11 mouse cellular contexts compared by ENCODE assay signal in the genomic region with DNA sequence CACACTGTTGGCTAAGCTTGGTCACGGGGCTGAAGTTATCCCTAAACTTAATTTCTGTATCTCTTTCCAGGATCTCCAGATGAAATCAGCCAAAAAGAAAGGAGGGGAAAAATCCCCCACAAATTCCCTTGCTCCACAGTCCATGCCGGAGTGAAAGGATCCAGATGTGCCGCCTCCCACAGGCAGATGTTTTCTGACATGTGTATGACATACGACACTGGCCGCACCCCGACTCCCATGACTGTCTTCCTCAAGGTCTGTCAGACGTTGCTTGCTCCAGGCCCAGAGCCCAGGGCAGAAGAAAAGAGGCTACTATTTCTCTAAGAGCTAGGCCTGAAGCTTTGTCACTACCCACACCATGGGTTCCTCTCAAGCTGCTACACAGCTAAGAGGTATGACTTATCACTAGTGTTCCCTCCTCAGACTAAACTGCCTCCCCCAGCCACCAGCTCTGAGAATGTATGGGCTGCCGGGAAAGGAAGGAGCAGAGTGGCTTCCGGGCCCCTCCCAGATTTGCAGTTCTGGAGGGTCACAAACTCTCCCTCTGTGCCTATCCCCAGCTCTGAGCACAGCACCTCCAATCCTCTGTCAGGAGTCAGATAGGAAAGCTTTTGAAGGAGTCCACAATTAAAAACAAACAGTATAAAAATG. TPM values are rescaled to one million over a fixed set of nuclear protein-coding genes. Genes with fewer than 3 reads are reported as not detected.
DNase-seq lines count a peak whose midpoint lies in the region; ATAC-seq and TF ChIP-seq lines count a peak whose summit lies in the region.
"Had no signal": no experiment of that assay in that cellular context is flagged by ENCODE, and none has a peak within 500 bp of the region (broad histone marks: within the 10 kb centered on the region; RNA-seq: fewer than 3 reads in every experiment).

No protein-coding gene starts in this region.

- no peaks in the 10 kb centered on the region for H3K27me3 ChIP-seq in intestine, postnatal 0 days (replicated peaks; ENCODE audit: control insufficient read depth, insufficient read depth, low read length)
- H3K27me3 ChIP-seq: CH12.LX had no signal

- H3K4me3 ChIP-seq in intestine, postnatal 0 days (ENCODE audit: low read depth, low read length) = no peak overlapping the region
- H3K4me3 ChIP-seq: liver, embryonic 12.5 days had no signal

- H3K4me1 ChIP-seq in intestine, postnatal 0 days (replicated peaks; ENCODE audit: control insufficient read depth, insufficient read depth, low read length) = peaks cover 7% of the 10 kb centered on the region

- ATAC-seq in intestine, postnatal 0 days = no peak
- ATAC-seq: liver, embryonic 12.5 days; midbrain, embryonic 16.5 days had no signal

- peaks cover 50% of the 10 kb centered on the region for H3K36me3 ChIP-seq in intestine, postnatal 0 days (ENCODE audit: control insufficient read depth, insufficient read depth)

- H3K27ac ChIP-seq in intestine, postnatal 0 days (ENCODE audit: low read depth, low read length) = 0 out of 2 replicates have a peak overlapping the region, but pooled peaks have one; percentile 28
- H3K27ac ChIP-seq: liver, embryonic 12.5 days had no signal

- peak; percentile 91 for DNase-seq in heart, adult 11 months
- DNase-seq in heart, postnatal 4 days = no peak
- peak; percentile 42 for DNase-seq in testis, postnatal 10 days (ENCODE audit: low spot score)
- no peak for DNase-seq in testis, postnatal 14 days (ENCODE audit: low spot score)
- no peak for DNase-seq in layer of hippocampus, adult 8-10 months (ENCODE audit: low spot score in 2 of 2)
- DNase-seq in right cerebral cortex, adult 18-20 months = no peak
- DNase-seq in urinary bladder, postnatal 10 days (ENCODE audit: low spot score) = no peak

- no peak overlapping the region for H3K9ac ChIP-seq in intestine, postnatal 0 days (ENCODE audit: low read depth, low read length)
- H3K9ac ChIP-seq: liver, embryonic 12.5 days had no signal

- no peaks in the 10 kb centered on the region for H3K9me3 ChIP-seq in intestine, postnatal 0 days (ENCODE audit: control insufficient read depth)
- H3K9me3 ChIP-seq: liver, embryonic 12.5 days had no signal

- TF ChIP-seq CTCF in intestine, postnatal 0 days (IDR thresholded peaks at IDR 0.05; ENCODE audit: low read depth) = no peak

- no peak overlapping the region for H3K4me2 ChIP-seq in intestine, postnatal 0 days (replicated peaks; ENCODE audit: low read depth)
- H3K4me2 ChIP-seq: liver, embryonic 12.5 days had no signal

- WGBS in intestine, postnatal 0 days = 54% methylated on average over 9 of the region's 9 CpGs

RNA-seq across cellular contexts. Expression of gene Lrp1, which starts 11.4 kb away (rescaled TPM):
- 10 to 100 TPM; 68.8 to 73.0 TPM for total RNA-seq in heart, postnatal 4 days (2021)
- 28.9 and 33.4 TPM in 2 replicates for polyA plus RNA-seq in intestine, postnatal 0 days (2015; fragmentation: Nextera tagmentation; extraction: Ambion mirVana)
- total RNA-seq in layer of hippocampus, adult 8-10 months (2022) = 100 to 1,000 TPM; 293 to 333 (median 304) TPM

RNA-seq across cellular contexts. Expression of gene Stat6, which starts 33.2 kb away (rescaled TPM):
- 10 to 100 TPM; 41.7 to 42.1 TPM for total RNA-seq in heart, postnatal 4 days (2021)
- polyA plus RNA-seq in intestine, postnatal 0 days (2015; fragmentation: Nextera tagmentation; extraction: Ambion mirVana) = 27.1 and 29.2 TPM in 2 replicates
- total RNA-seq in layer of hippocampus, adult 8-10 months (2022) = 10 to 100 TPM in 3 of 4 experiments, 1 to 10 TPM in 1; 10.0 to 13.6 (median 11.3) TPM

RNA-seq across cellular contexts. Expression of gene Nemp1, which starts 57.2 kb away (rescaled TPM):
- total RNA-seq in heart, postnatal 4 days (2021) = 1 to 10 TPM; 8.9 TPM
- 2.9 and 3.2 TPM in 2 replicates for polyA plus RNA-seq in intestine, postnatal 0 days (2015; fragmentation: Nextera tagmentation; extraction: Ambion mirVana)
- total RNA-seq in layer of hippocampus, adult 8-10 months (2022) = 1 to 10 TPM; 5.8 to 8.1 (median 7.6) TPM

RNA-seq across cellular contexts. Expression of gene Nab2, which starts 58.8 kb away (rescaled TPM):
- 10 to 100 TPM; 13.5 to 14.9 TPM for total RNA-seq in heart, postnatal 4 days (2021)
- polyA plus RNA-seq in intestine, postnatal 0 days (2015; fragmentation: Nextera tagmentation; extraction: Ambion mirVana) = 3.9 and 4.2 TPM in 2 replicates
- 10 to 100 TPM; 45.3 to 51.6 (median 49.0) TPM for total RNA-seq in layer of hippocampus, adult 8-10 months (2022)

Comparison
In these comparisons a context has a peak if more than half of its experiments do, and no peak if none do; other contexts are left out.
1. DNase-seq: peak in heart, adult 11 months (single experiment) and testis, postnatal 10 days (single experiment); none in heart, postnatal 4 days (single experiment), testis, postnatal 14 days (single experiment), layer of hippocampus, adult 8-10 months (0 of 2), right cerebral cortex, adult 18-20 months (single experiment) and urinary bladder, postnatal 10 days (single experiment).